Mouse (Mus musculus) urinary bladder, postnatal 25 days (tissue): ENCODE results near the gene Cmip.

Experiments
- DNase-seq: peaks from one replicate; pipeline ENCODE4 v3.0.0; 2022; ENCODE audit warnings: low spot score

Cmip gene

GRCm38 (mm10) chr8:117507703-117508102 lies 250.8 kb downstream of the Cmip start:
- DNase-seq: no peak
